Mouse (Mus musculus) CH12.LX (cell line): ENCODE data around the gene Galnt6.

Experiments used
- BHLHE40 ChIP-seq: IDR thresholded peaks from 2 replicates; pipeline ENCODE4 v1.6.1; 2011; ENCODE audit warnings: mild to moderate bottlenecking, low read depth, low read length, improper control_type of control experiment
- CHD2 ChIP-seq: IDR thresholded peaks from 2 replicates; pipeline ENCODE4 v1.6.1; 2011; ENCODE audit warnings: low read length, improper control_type of control experiment
- CTCF ChIP-seq, 2 experiments: IDR thresholded peaks in 1 of 2; conservative IDR thresholded peaks in 1 of 2; 2 replicates each; pipeline ENCODE4 v1.5.1; 2011 to 2012; ENCODE audit warnings: low read depth in 2 of 2, low read length in 2 of 2, improper control_type of control experiment in 1 of 2, inconsistent platforms in 1 of 2, mild to moderate bottlenecking in 1 of 2, moderate library complexity in 1 of 2
- ELF1 ChIP-seq: IDR thresholded peaks from 2 replicates; pipeline ENCODE4 v1.6.1; 2014; ENCODE audit warnings: low read depth, mild to moderate bottlenecking, inconsistent platforms, low read length, improper control_type of control experiment
- EP300 ChIP-seq: IDR thresholded peaks from 2 replicates; pipeline ENCODE4 v1.6.1; 2011; ENCODE audit warnings: low read length, improper control_type of control experiment
- ETS1 ChIP-seq: conservative IDR thresholded peaks from 2 replicates; pipeline ENCODE4 v1.6.1; 2012; ENCODE audit warnings: low read depth, mild to moderate bottlenecking, inconsistent platforms, low read length, improper control_type of control experiment, moderate library complexity
- HCFC1 ChIP-seq: IDR thresholded peaks from 2 replicates; pipeline ENCODE4 v1.6.1; 2012; ENCODE audit warnings: low read depth, mild to moderate bottlenecking, inconsistent platforms, low read length, improper control_type of control experiment
- IRF4 ChIP-seq: IDR thresholded peaks from 2 replicates; pipeline ENCODE4 v1.6.1; 2014; ENCODE audit warnings: low read depth, mild to moderate bottlenecking, inconsistent platforms, low read length, improper control_type of control experiment
- MXI1 ChIP-seq: IDR thresholded peaks from 2 replicates; pipeline ENCODE4 v1.6.1; 2011; ENCODE audit warnings: mild to moderate bottlenecking, low read depth, low read length, improper control_type of control experiment
- POLR2A ChIP-seq: IDR thresholded peaks from 2 replicates; pipeline ENCODE4 v1.6.1; 2011; ENCODE audit warnings: low read depth, mild to moderate bottlenecking, improper control_type of control experiment, low read length
- RCOR1 ChIP-seq: conservative IDR thresholded peaks from 2 replicates; pipeline ENCODE4 v1.6.1; 2012; ENCODE audit warnings: low read depth, mild to moderate bottlenecking, inconsistent platforms, low read length, improper control_type of control experiment
- USF1 ChIP-seq: IDR thresholded peaks from 2 replicates; pipeline ENCODE4 v1.6.1; 2014; ENCODE audit warnings: low read depth, mild to moderate bottlenecking, inconsistent platforms, low read length, improper control_type of control experiment
- ZC3H11A ChIP-seq: IDR thresholded peaks from 2 replicates; pipeline ENCODE4 v1.6.1; 2012; ENCODE audit warnings: low read depth, mild to moderate bottlenecking, inconsistent platforms, low read length, improper control_type of control experiment
- ZKSCAN1 ChIP-seq: IDR thresholded peaks from 2 replicates; pipeline ENCODE4 v1.6.1; 2012; ENCODE audit warnings: low read depth, inconsistent platforms, low read length, improper control_type of control experiment, borderline replicate concordance

DNA sequence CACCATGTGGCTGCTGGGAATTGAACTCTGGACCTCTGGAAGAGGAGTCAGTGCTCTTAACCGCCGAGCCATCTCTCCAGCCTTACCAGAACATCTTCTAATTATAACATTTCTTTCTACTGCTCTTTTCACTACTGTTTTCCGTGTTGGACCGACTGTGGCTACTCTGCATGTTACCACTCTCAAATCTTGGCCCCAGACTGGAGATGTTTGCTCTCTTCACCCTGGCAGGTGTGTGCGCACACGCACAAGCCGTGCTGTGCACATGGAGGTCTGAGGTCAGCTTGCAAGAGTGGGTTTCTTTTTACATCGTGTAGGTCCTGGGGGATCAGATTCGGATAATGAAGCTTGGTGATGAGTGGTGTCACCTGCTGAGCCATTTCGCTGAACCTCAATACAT is 30.1 kb upstream of the Galnt6 start:
- TF ChIP-seq EP300: no peak
- TF ChIP-seq MXI1: no peak
- no peak for TF ChIP-seq HCFC1
- no peak for TF ChIP-seq BHLHE40
- TF ChIP-seq ZC3H11A: no peak
- TF ChIP-seq POLR2A: no peak
- no peak for TF ChIP-seq ETS1
- no peak for TF ChIP-seq CHD2
- TF ChIP-seq CTCF (conservative IDR thresholded peaks at IDR 0.05 in 1 of 2, IDR thresholded peaks at IDR 0.05 in 1 of 2; ENCODE audit: low read depth in 2 of 2, low read length in 2 of 2): no peak
- no peak for TF ChIP-seq USF1
- TF ChIP-seq RCOR1: no peak
- TF ChIP-seq ELF1: no peak
- TF ChIP-seq IRF4: no peak
- TF ChIP-seq ZKSCAN1: no peak
